Mouse (Mus musculus) lung, adult 18-20 months (tissue): Measurements from ENCODE around the gene Tmem91.
A peak's percentile ranks its signal among the peaks of the same experiment; 100 is the strongest.

Experiments
- DNase-seq, 2 experiments: peaks; one replicate each; pipeline ENCODE4 v3.0.0; 2022; ENCODE audit warnings: mixed read lengths in 2 of 2

Tmem91 gene

GRCm38 (mm10) chr7:25699851-25700250 is 24.9 kb upstream of the Tmem91 start:
- DNase-seq = peak in 1 of 2 experiments; percentile 9

GRCm38 (mm10) chr7:25694104-25694503 is 19.1 kb upstream of the Tmem91 start:
- no peak for DNase-seq

- DNase-seq = no peak
Observed at GRCm38 (mm10) chr7:25690051-25690450, 15.1 kb upstream of the Tmem91 start.

- no peak for DNase-seq
Observed at GRCm38 (mm10) chr7:25689603-25690021, 14.6 kb upstream of the Tmem91 start.

- peak; percentile 89 to 93 for DNase-seq
Observed at GRCm38 (mm10) chr7:25688810-25689586, 14.0 kb upstream of the Tmem91 start.

GRCm38 (mm10) chr7:25687811-25688401 is 12.9 kb upstream of the Tmem91 start:
- peak; percentile 71 to 72 for DNase-seq

- peak; percentile 80 to 85 for DNase-seq
Observed at GRCm38 (mm10) chr7:25686680-25687531, 11.9 kb upstream of the Tmem91 start, which contains the start of gene Tgfb1. Gene Tgfb1 (plus strand): TSS chr7:25687002.

GRCm38 (mm10) chr7:25685926-25686470 is 11.0 kb upstream of the Tmem91 start:
- no peak for DNase-seq

- no peak for DNase-seq
Observed at GRCm38 (mm10) chr7:25684659-25685058, 9.7 kb upstream of the Tmem91 start.

GRCm38 (mm10) chr7:25683474-25684180 is 8.7 kb upstream of the Tmem91 start:
- DNase-seq = peak; percentile 43 to 51

GRCm38 (mm10) chr7:25681341-25682231 is 6.6 kb upstream of the Tmem91 start:
- no peak for DNase-seq

- peak; percentile 95 to 96 for DNase-seq
Observed at GRCm38 (mm10) chr7:25680514-25681258, 5.7 kb upstream of the Tmem91 start, which contains the start of gene B9d2. Gene B9d2 (plus strand): TSS chr7:25680780.

- DNase-seq = peak in 1 of 2 experiments; percentile 45
Observed at GRCm38 (mm10) chr7:25679971-25680370, 5.0 kb upstream of the Tmem91 start.

GRCm38 (mm10) chr7:25677013-25677412 is 2.0 kb upstream of the Tmem91 start:
- no peak for DNase-seq

GRCm38 (mm10) chr7:25676085-25676781 is 1.3 kb upstream of the Tmem91 start:
- DNase-seq = peak; percentile 89 to 92

- DNase-seq = no peak
Observed at GRCm38 (mm10) chr7:25675405-25675804, 439 bp upstream of the Tmem91 start.

GRCm38 (mm10) chr7:25674297-25674696 is 669 bp downstream of the Tmem91 start:
- DNase-seq = no peak

GRCm38 (mm10) chr7:25672442-25672841 is 2.5 kb downstream of the Tmem91 start:
- no peak for DNase-seq

GRCm38 (mm10) chr7:25671686-25672085 is 3.3 kb downstream of the Tmem91 start:
- no peak for DNase-seq

GRCm38 (mm10) chr7:25670096-25670495 is 4.9 kb downstream of the Tmem91 start:
- no peak for DNase-seq
